Mouse (Mus musculus) heart, embryonic 15.5 days (tissue): ENCODE data around the gene Afdn. TPM values are rescaled to one million over a fixed set of nuclear protein-coding genes. Genes with fewer than 3 reads are reported as not detected.
A peak's percentile ranks its signal among the peaks of the same experiment; 100 is the strongest.

Experiments used
- ATAC-seq: fragments of 200-750 bp; cut with Nextera tagmentation; replicated peaks from 2 replicates; pipeline ENCODE4 v1.8.0; 2017; ENCODE audit warnings: low read depth, moderate TSS enrichment; ENCODE audit not compliant: insufficient number of reproducible peaks, insufficient read depth, low FRiP score
- H3K27ac ChIP-seq: fragments of 300-500 bp; sonication (generic); 2 replicates; pipeline ENCODE4 v1.5.1; 2015; ENCODE audit warnings: mild to moderate bottlenecking, inconsistent platforms
- H3K27me3 ChIP-seq: fragments of 300-500 bp; sonication (generic); 2 replicates; pipeline ENCODE4 v1.6.1; 2015; ENCODE audit warnings: inconsistent platforms
- H3K36me3 ChIP-seq: fragments of 300-500 bp; sonication (generic); 2 replicates; pipeline ENCODE4 v1.6.1; 2015; ENCODE audit warnings: mild to moderate bottlenecking, inconsistent platforms
- H3K4me1 ChIP-seq: fragments of 300-500 bp; sonication (generic); replicated peaks from 2 replicates; pipeline ENCODE4 v1.6.1; 2015; ENCODE audit warnings: inconsistent platforms
- H3K4me2 ChIP-seq: fragments of 300-500 bp; sonication (generic); 2 replicates; pipeline ENCODE4 v1.6.1; 2015; ENCODE audit warnings: inconsistent platforms, mild to moderate bottlenecking, moderate library complexity
- H3K4me3 ChIP-seq: fragments of 300-500 bp; sonication (generic); 2 replicates; pipeline ENCODE4 v1.5.1; 2015; ENCODE audit warnings: mild to moderate bottlenecking, inconsistent platforms
- H3K9ac ChIP-seq: fragments of 300-500 bp; sonication (generic); 2 replicates; pipeline ENCODE4 v1.6.1; 2015; ENCODE audit warnings: mild to moderate bottlenecking, inconsistent platforms
- H3K9me3 ChIP-seq: fragments of 300-500 bp; sonication (generic); replicated peaks from 2 replicates; pipeline ENCODE4 v1.6.1; 2016; ENCODE audit warnings: inconsistent platforms
- WGBS: fragments of 180-500 bp; shearing (Covaris S2); methylation state at CpG from one replicate; pipeline ENCODE4 v1.1.7; 2015; ENCODE audit warnings: mixed read lengths; 5-methylcytosine and 5-hydroxymethylcytosine counted together
- polyA plus RNA-seq: library from polyadenylated mRNA; unstranded; fragments of >200 nt; fragmentation: Nextera tagmentation; extraction: Ambion mirVana; gene quantifications from 2 replicates; pipeline ENCODE4 v1.2.1, GENCODE M21; 2015

Gene Afdn
- polyA plus RNA-seq, 1 experiment from 2014 or later = 68.7 TPM

DNA sequence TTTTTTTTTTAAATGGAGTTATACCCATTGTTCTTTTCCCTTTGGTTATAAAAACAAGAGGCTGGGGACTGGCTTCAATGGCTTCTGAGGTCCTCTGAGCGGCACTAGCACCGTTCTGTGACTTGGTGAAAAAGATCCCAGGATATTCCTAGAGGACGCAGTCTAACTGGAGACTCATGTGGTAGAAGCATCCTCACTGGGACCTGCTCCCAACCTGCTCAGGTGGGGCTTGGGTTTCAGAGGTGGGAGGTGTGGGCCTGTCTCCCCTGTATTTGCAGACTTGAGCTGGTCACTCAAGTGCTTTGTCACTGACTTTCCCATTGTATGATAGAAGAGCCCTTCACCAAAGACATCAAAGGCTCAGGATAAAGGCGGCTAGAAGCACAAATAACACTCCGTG is 20.4 kb upstream of the Afdn start:
- H3K4me2 ChIP-seq = no peak overlapping the region
- H3K4me1 ChIP-seq = peaks cover 60% of the 10 kb centered on the region
- H3K9ac ChIP-seq = no peak overlapping the region
- no peak overlapping the region for H3K4me3 ChIP-seq
- H3K9me3 ChIP-seq = no peaks in the 10 kb centered on the region
- no peaks in the 10 kb centered on the region for H3K27me3 ChIP-seq
- 69% methylated on average over 5 of the region's 5 CpGs for WGBS
- no peaks in the 10 kb centered on the region for H3K36me3 ChIP-seq
- ATAC-seq = no peak
- H3K27ac ChIP-seq = no peak overlapping the region

DNA sequence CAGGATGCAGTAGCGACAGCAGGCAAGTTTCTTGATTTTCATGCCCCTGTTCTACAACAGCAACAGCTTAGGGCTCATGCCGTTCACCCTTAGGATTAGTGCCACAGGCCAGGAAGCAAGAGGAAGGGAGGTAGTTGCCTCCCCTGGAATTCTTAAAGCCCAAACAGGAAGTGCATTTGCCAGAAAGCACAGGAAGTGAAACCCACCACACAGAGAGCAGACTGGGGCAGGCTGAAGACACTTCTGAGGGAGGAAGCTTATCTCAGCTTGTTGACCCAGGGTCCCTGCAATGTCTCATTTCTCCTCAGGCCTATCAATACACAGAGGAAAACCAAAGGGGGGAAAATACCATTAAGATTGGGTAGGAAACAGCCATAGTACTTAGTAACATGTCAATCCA is 19.5 kb upstream of the Afdn start:
- Histone ChIP-seq H3K9me3 (no peaks in the 10 kb centered on the region), H3K4me1 (peaks cover 66% of the 10 kb centered on the region), H3K36me3 (no peaks in the 10 kb centered on the region), H3K4me2 (no peak overlapping the region), H3K9ac (no peak overlapping the region), H3K4me3 (no peak overlapping the region), H3K27me3 (no peaks in the 10 kb centered on the region), H3K27ac (peak overlapping the region; percentile 10)
- no peak; the same call in 1 of the 2 replicates for ATAC-seq
- 40% methylated on average over 2 of the region's 2 CpGs for WGBS

- peaks cover 60% of the 10 kb centered on the region for H3K4me1 ChIP-seq
- no peaks in the 10 kb centered on the region for H3K27me3 ChIP-seq
- no peak overlapping the region for H3K27ac ChIP-seq
- H3K9me3 ChIP-seq = no peaks in the 10 kb centered on the region
- no peak overlapping the region for H3K4me3 ChIP-seq
- no peak for ATAC-seq
- no peak overlapping the region for H3K9ac ChIP-seq
- WGBS = 55% methylated on average over 7 of the region's 7 CpGs
- no peaks in the 10 kb centered on the region for H3K36me3 ChIP-seq
- no peak overlapping the region for H3K4me2 ChIP-seq
Observed at GRCm38 (mm10) chr17:13741611-13742010, 18.7 kb upstream of the Afdn start.

GRCm38 (mm10) chr17:13742334-13742733 is 18.0 kb upstream of the Afdn start:
- H3K4me3 ChIP-seq = no peak overlapping the region

DNA sequence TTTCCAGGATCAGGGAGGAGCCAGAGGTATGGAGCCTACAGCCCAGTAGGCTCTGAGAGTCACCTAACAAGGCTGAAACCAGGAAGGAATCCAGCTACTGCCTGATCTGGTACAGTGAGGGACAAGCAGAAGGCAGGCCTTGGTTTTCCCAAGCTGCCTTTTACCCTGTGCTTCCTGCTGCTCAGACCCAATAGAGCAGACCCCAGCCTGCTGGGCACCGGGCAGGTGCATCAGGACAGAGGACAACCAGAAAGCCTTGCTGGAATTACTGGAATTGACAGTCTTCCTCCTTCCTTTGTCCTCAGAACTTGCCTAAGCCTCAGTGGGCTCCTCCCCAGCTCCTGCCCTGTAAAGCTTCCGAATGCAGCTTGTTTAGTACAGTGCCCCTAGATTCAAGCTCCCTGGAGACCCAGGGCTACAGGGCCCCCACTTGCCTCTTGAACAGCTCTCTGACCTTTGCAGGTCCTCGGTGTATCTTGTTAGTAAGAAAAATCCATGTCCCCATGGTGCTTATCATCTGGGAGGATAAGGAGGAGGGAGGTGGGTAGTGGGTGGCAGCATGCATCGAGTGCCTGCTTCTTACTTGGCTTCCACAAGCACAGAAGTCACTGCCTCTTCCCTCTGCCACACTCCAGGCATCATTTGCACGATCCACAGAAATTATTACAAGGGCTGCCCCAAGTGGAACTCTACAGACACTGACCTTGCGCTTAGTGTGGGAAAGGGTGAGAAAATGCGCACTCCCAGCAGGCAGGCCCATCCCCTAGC is 17.2 kb upstream of the Afdn start:
- peaks cover 52% of the 10 kb centered on the region for H3K4me1 ChIP-seq
- peak overlapping the region; percentile 15; the same call in 1 of the 2 replicates for H3K9ac ChIP-seq
- no peak for ATAC-seq
- H3K27me3 ChIP-seq = no peaks in the 10 kb centered on the region
- no peak overlapping the region for H3K4me3 ChIP-seq
- 31% methylated on average over 7 of the region's 7 CpGs for WGBS
- H3K9me3 ChIP-seq = no peaks in the 10 kb centered on the region
- H3K36me3 ChIP-seq = no peaks in the 10 kb centered on the region
- H3K27ac ChIP-seq = peak overlapping the region; percentile 65
- 0 out of 2 replicates have a peak overlapping the region, but pooled peaks have one; percentile 14 for H3K4me2 ChIP-seq

More at GRCm38 (mm10) chr17:13742334-13742733, 18.0 kb upstream of the Afdn start:
- 41% methylated on average over 2 of the region's 2 CpGs for WGBS
- Histone ChIP-seq H3K27ac (no peak overlapping the region), H3K4me2 (no peak overlapping the region), H3K36me3 (no peaks in the 10 kb centered on the region), H3K4me1 (peaks cover 57% of the 10 kb centered on the region), H3K27me3 (no peaks in the 10 kb centered on the region), H3K9ac (no peak overlapping the region), H3K9me3 (no peaks in the 10 kb centered on the region)
- ATAC-seq = no peak

DNA sequence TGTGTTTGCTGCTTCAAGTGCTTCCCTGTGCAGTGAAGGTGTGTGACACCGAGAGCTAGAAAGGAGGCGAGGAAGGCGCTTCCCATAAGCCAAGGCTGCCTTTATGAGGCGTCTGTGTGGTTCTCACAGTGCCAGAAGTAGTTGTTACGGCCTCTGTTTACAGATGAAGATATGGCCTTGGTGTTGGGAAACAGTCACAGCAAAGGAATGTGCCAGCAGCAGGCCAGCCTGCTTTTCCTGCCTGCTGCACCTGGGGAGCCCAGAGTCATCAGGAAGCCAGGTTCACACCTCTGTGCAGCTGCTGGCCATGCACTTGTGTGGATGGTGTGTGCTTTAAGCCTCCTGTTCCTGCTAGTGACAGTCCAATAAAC is 16.6 kb upstream of the Afdn start:
- no peaks in the 10 kb centered on the region for H3K36me3 ChIP-seq
- H3K9me3 ChIP-seq = no peaks in the 10 kb centered on the region
- peak; percentile 38; the same call in 1 of the 2 replicates for ATAC-seq
- WGBS = 23% methylated on average over 5 of the region's 5 CpGs
- peak overlapping the region; percentile 15; the same call in 1 of the 2 replicates for H3K9ac ChIP-seq
- no peak overlapping the region for H3K4me3 ChIP-seq
- H3K4me1 ChIP-seq = peaks cover 52% of the 10 kb centered on the region
- H3K4me2 ChIP-seq = 0 out of 2 replicates have a peak overlapping the region, but pooled peaks have one; percentile 14
- H3K27ac ChIP-seq = peak overlapping the region; percentile 65
- H3K27me3 ChIP-seq = no peaks in the 10 kb centered on the region

- Histone ChIP-seq H3K4me2 (no peak overlapping the region), H3K9ac (no peak overlapping the region), H3K4me3 (no peak overlapping the region), H3K4me1 (peaks cover 52% of the 10 kb centered on the region), H3K36me3 (no peaks in the 10 kb centered on the region), H3K9me3 (no peaks in the 10 kb centered on the region), H3K27me3 (no peaks in the 10 kb centered on the region), H3K27ac (peak overlapping the region; percentile 65; the same call in 1 of the 2 replicates)
- 68% methylated on average over 6 of the region's 6 CpGs for WGBS
- no peak for ATAC-seq
Observed at GRCm38 (mm10) chr17:13744219-13744618, 16.1 kb upstream of the Afdn start.

- WGBS = 18% methylated on average over 4 of the region's 4 CpGs
- Histone ChIP-seq H3K36me3 (no peaks in the 10 kb centered on the region), H3K27me3 (no peaks in the 10 kb centered on the region), H3K4me1 (peaks cover 52% of the 10 kb centered on the region), H3K27ac (peak overlapping the region; percentile 34; the same call in 1 of the 2 replicates), H3K9ac (no peak overlapping the region), H3K4me3 (no peak overlapping the region), H3K9me3 (no peaks in the 10 kb centered on the region), H3K4me2 (no peak overlapping the region)
- ATAC-seq = no peak
Observed at GRCm38 (mm10) chr17:13744824-13745223, 15.5 kb upstream of the Afdn start.

DNA sequence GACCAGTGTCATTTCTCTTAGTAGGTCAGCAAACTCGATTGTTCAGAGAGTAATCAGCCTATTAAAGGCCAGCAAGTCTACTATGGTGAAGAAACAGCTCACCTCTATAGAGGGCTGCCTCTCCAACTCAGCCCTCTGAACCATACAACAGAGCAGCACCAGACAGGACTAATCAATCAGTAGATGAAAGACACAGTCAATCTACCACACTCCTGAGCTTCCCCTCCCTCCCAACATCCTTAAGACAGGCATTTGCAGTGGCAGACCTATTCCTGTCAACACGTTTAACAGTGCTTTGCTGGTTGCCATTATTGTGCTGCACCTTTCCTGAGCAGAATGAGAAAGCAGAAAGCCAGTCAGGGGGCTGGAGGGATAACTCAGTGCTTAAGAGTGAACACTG is 15.0 kb upstream of the Afdn start:
- 49% methylated on average over 2 of the region's 2 CpGs for WGBS
- Histone ChIP-seq H3K9me3 (no peaks in the 10 kb centered on the region), H3K27me3 (no peaks in the 10 kb centered on the region), H3K36me3 (no peaks in the 10 kb centered on the region), H3K4me1 (peaks cover 50% of the 10 kb centered on the region), H3K4me2 (no peak overlapping the region), H3K9ac (no peak overlapping the region), H3K27ac (0 out of 2 replicates have a peak overlapping the region, but pooled peaks have one; percentile 34), H3K4me3 (no peak overlapping the region)
- no peak for ATAC-seq

GRCm38 (mm10) chr17:13746330-13746729 is 14.0 kb upstream of the Afdn start:
- Histone ChIP-seq H3K36me3 (no peaks in the 10 kb centered on the region), H3K27ac (no peak overlapping the region), H3K4me2 (no peak overlapping the region), H3K27me3 (no peaks in the 10 kb centered on the region), H3K4me1 (peaks cover 43% of the 10 kb centered on the region), H3K9me3 (no peaks in the 10 kb centered on the region), H3K9ac (no peak overlapping the region), H3K4me3 (no peak overlapping the region)
- WGBS = 58% methylated on average over 6 of the region's 6 CpGs
- no peak for ATAC-seq

- 87% methylated on average over 9 of the region's 9 CpGs for WGBS
- no peaks in the 10 kb centered on the region for H3K9me3 ChIP-seq
- H3K36me3 ChIP-seq = no peaks in the 10 kb centered on the region
- no peak for ATAC-seq
- no peak overlapping the region for H3K27ac ChIP-seq
- peaks cover 31% of the 10 kb centered on the region for H3K4me1 ChIP-seq
- no peak overlapping the region for H3K4me2 ChIP-seq
- no peak overlapping the region for H3K9ac ChIP-seq
- no peaks in the 10 kb centered on the region for H3K27me3 ChIP-seq
- H3K4me3 ChIP-seq = no peak overlapping the region
Observed at GRCm38 (mm10) chr17:13747681-13748080, 12.7 kb upstream of the Afdn start.

DNA sequence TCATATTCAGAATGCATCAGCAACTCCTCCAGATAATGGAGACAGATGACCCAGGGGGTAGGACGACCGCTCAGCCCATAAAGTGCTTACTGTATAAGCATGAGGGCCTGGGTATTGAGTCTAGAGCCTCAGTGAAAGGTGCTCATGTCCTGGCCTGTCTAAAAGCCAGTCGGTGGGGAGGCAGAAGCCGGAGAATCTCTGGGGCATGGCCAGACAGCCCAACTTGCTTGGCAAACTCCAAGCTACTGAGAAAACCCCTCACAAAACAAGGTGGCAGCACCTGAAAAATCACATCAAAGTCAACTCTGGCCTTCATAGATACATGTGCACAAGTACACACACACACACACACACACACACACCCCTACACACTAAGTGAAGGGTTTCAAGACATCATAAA is 11.3 kb upstream of the Afdn start:
- no peaks in the 10 kb centered on the region for H3K36me3 ChIP-seq
- H3K4me2 ChIP-seq = no peak overlapping the region
- peaks cover 18% of the 10 kb centered on the region for H3K4me1 ChIP-seq
- no peak overlapping the region for H3K9ac ChIP-seq
- no peak overlapping the region for H3K4me3 ChIP-seq
- H3K9me3 ChIP-seq = no peaks in the 10 kb centered on the region
- no peak overlapping the region for H3K27ac ChIP-seq
- 94% methylated on average over 4 of the region's 4 CpGs for WGBS
- ATAC-seq = no peak
- H3K27me3 ChIP-seq = no peaks in the 10 kb centered on the region
